Mouse (Mus musculus) heart, postnatal 0 days (tissue): Measurements from ENCODE around the gene Kbtbd12. TPM values are rescaled to one million over a fixed set of nuclear protein-coding genes. Genes with fewer than 3 reads are reported as not detected.

Experiments
- ATAC-seq: fragments of 200-750 bp; cut with Nextera tagmentation; 2 replicates; pipeline ENCODE4 v1.8.0; 2017; ENCODE audit warnings: low read depth, moderate number of reproducible peaks, moderate library complexity; ENCODE audit not compliant: insufficient read depth
- DNase-seq: peaks from one replicate; pipeline ENCODE4 v3.0.0-alpha.2; 2016; ENCODE audit warnings: low spot score
- H3K27ac ChIP-seq: fragments of 300-500 bp; sonication (generic); 2 replicates; pipeline ENCODE4 v1.5.1; 2014; ENCODE audit warnings: low read depth, mild to moderate bottlenecking
- H3K27me3 ChIP-seq: fragments of 300-500 bp; sonication (generic); 2 replicates; pipeline ENCODE4 v1.6.1; 2014; ENCODE audit warnings: low read length, mixed read lengths; ENCODE audit not compliant: control insufficient read depth, insufficient read depth
- H3K36me3 ChIP-seq: fragments of 300-500 bp; sonication (generic); replicated peaks from 2 replicates; pipeline ENCODE4 v1.6.1; 2014; ENCODE audit warnings: low read length, mixed read lengths; ENCODE audit not compliant: control insufficient read depth, insufficient read depth
- H3K4me1 ChIP-seq: fragments of 300-500 bp; sonication (generic); 2 replicates; pipeline ENCODE4 v1.6.1; 2014; ENCODE audit warnings: antibody characterized with exemption; ENCODE audit not compliant: control insufficient read depth, insufficient read depth
- H3K4me2 ChIP-seq: fragments of 300-500 bp; sonication (generic); 2 replicates; pipeline ENCODE4 v1.6.1; 2014; ENCODE audit warnings: low read depth, mild to moderate bottlenecking, low read length, moderate library complexity
- H3K4me3 ChIP-seq: fragments of 300-500 bp; sonication (generic); 2 replicates; pipeline ENCODE4 v1.5.1; 2014; ENCODE audit warnings: low read depth, low read length
- H3K9ac ChIP-seq: fragments of 300-500 bp; sonication (generic); replicated peaks from 2 replicates; pipeline ENCODE4 v1.6.1; 2014; ENCODE audit warnings: low read depth, low read length, mixed read lengths
- H3K9me3 ChIP-seq: fragments of 300-500 bp; sonication (generic); replicated peaks from 2 replicates; pipeline ENCODE4 v1.6.1; 2016; ENCODE audit warnings: low read length; ENCODE audit not compliant: control insufficient read depth
- CTCF ChIP-seq: IDR thresholded peaks from 2 replicates; pipeline ENCODE4 v1.5.1; 2016; ENCODE audit warnings: antibody characterized with exemption, control low read depth, low read depth
- EP300 ChIP-seq: IDR thresholded peaks from 2 replicates; pipeline ENCODE4 v1.6.1; 2016; ENCODE audit warnings: antibody characterized with exemption, low read depth
- WGBS: fragments of 180-500 bp; shearing (Covaris S2); extraction: QIAGEN DNeasy Blood & Tissue Kit; methylation state at CpG from one replicate; pipeline ENCODE4 v1.1.7; 2014; 5-methylcytosine and 5-hydroxymethylcytosine counted together
- polyA plus RNA-seq: library from polyadenylated mRNA; unstranded; fragments of >200 nt; fragmentation: Nextera tagmentation; extraction: Ambion mirVana; gene quantifications from 2 replicates; pipeline ENCODE4 v1.2.1, GENCODE M21; 2015
- total RNA-seq: library from RNA; depleted of rRNA; stranded (reverse); fragments of >200 nt; gene quantifications from 2 replicates; pipeline ENCODE4 v1.2.3, GENCODE M21; 2014; ENCODE audit warnings: low replicate concordance; rRNA removed

Kbtbd12 gene
- total RNA-seq = 16.1 and 46.4 TPM in 2 replicates
- polyA plus RNA-seq = 52.1 and 54.2 TPM in 2 replicates

GRCm38 (mm10) chr6:88637611-88638301, at the start of gene Kbtbd12:
Kbtbd12 (minus strand) TSS chr6:88637950.
- H3K4me2 ChIP-seq = no peak within 1 kb of the TSS
- ATAC-seq (no peak), DNase-seq (no peak)
- no peaks in the 10 kb centered on the region; the same call in 1 of the 2 replicates for H3K4me1 ChIP-seq
- no peak within 1 kb of the TSS for H3K27ac ChIP-seq
- H3K9me3 ChIP-seq = peaks cover 7% of the 10 kb centered on the region
- TF ChIP-seq EP300 (no peak), CTCF (no peak)
- no peak within 1 kb of the TSS for H3K4me3 ChIP-seq
- WGBS = 94% methylated on average over 5 of the region's 5 CpGs
- no peak within 1 kb of the TSS for H3K9ac ChIP-seq
- H3K36me3 ChIP-seq = no peaks in the 10 kb centered on the region
- H3K27me3 ChIP-seq = no peaks in the 10 kb centered on the region

- H3K9me3 ChIP-seq = no peaks in the 10 kb centered on the region
- H3K36me3 ChIP-seq = no peaks in the 10 kb centered on the region
- H3K4me3 ChIP-seq = no peak overlapping the region
- DNase-seq = no peak
- no peak overlapping the region for H3K9ac ChIP-seq
- no peak overlapping the region for H3K27ac ChIP-seq
- no peaks in the 10 kb centered on the region for H3K27me3 ChIP-seq
- H3K4me2 ChIP-seq = no peak overlapping the region
- ATAC-seq = no peak
- 53% methylated on average over 7 of the region's 7 CpGs for WGBS
- TF ChIP-seq CTCF (no peak), EP300 (no peak)
- no peaks in the 10 kb centered on the region for H3K4me1 ChIP-seq
These were observed 45.8 kb upstream of the Kbtbd12 start for GRCm38 (mm10) chr6:88683380-88684053.

GRCm38 (mm10) chr6:88681026-88681425, 43.3 kb upstream of the Kbtbd12 start:
- no peak for DNase-seq
- H3K9me3 ChIP-seq = no peaks in the 10 kb centered on the region
- 80% methylated on average over 3 of the region's 3 CpGs for WGBS
- H3K4me2 ChIP-seq = no peak overlapping the region
- no peak for ATAC-seq
- no peaks in the 10 kb centered on the region for H3K4me1 ChIP-seq
- H3K9ac ChIP-seq = no peak overlapping the region
- TF ChIP-seq EP300 (no peak), CTCF (no peak)
- no peak overlapping the region for H3K27ac ChIP-seq
- no peaks in the 10 kb centered on the region for H3K36me3 ChIP-seq
- no peaks in the 10 kb centered on the region for H3K27me3 ChIP-seq
- no peak overlapping the region for H3K4me3 ChIP-seq

- H3K27me3 ChIP-seq = no peaks in the 10 kb centered on the region
- TF ChIP-seq EP300 (no peak), CTCF (no peak)
- no peaks in the 10 kb centered on the region for H3K9me3 ChIP-seq
- no peak overlapping the region for H3K4me3 ChIP-seq
- DNase-seq (no peak), ATAC-seq (no peak)
- no peaks in the 10 kb centered on the region for H3K36me3 ChIP-seq
- H3K9ac ChIP-seq = no peak overlapping the region
- H3K27ac ChIP-seq = no peak overlapping the region
- WGBS = 48% methylated on average over 2 of the region's 2 CpGs
- no peaks in the 10 kb centered on the region for H3K4me1 ChIP-seq
- H3K4me2 ChIP-seq = no peak overlapping the region
These were observed 40.0 kb upstream of the Kbtbd12 start for GRCm38 (mm10) chr6:88677738-88678137.

GRCm38 (mm10) chr6:88676753-88677736, 39.3 kb upstream of the Kbtbd12 start:
- Histone ChIP-seq H3K36me3 (no peaks in the 10 kb centered on the region), H3K4me1 (no peaks in the 10 kb centered on the region), H3K27me3 (no peaks in the 10 kb centered on the region), H3K9me3 (no peaks in the 10 kb centered on the region), H3K4me3 (no peak overlapping the region), H3K27ac (no peak overlapping the region), H3K4me2 (no peak overlapping the region), H3K9ac (no peak overlapping the region)
- ATAC-seq (no peak), DNase-seq (no peak)
- TF ChIP-seq EP300 (no peak), CTCF (no peak)
- WGBS = 84% methylated on average over 6 of the region's 6 CpGs
